Mouse (Mus musculus) retina, postnatal 1 day (tissue): Measurements from ENCODE around the gene Olfr483.

Source experiments
- DNase-seq: peaks from one replicate; pipeline ENCODE4 v3.0.0-alpha.2; 2012

Gene Olfr483

DNA sequence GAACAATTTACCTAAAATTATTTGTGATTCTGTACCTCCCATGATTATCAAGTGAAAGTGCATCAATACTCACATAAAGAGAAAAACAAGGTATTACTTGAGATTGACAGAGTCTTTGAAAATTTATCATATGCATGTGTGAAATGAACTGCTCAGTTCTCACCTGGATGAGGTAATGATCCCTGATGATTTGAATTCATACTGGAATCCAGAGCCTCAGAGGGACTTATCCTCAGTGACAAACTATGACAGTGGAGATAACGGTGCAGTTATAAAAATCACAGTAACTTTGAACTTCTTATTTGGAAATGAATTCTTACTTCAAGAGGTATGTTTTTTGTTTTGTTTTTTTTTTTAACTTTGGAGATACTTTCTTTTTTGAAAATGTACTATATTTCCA is at the start of gene Olfr483:
Gene Olfr483, plus strand, starts transcription at position 301 of the 400 bp plus-strand sequence.
- no peak for DNase-seq

- no peak for DNase-seq
Measured at GRCm38 (mm10) chr7:108067246-108067645, 33.4 kb upstream of the Olfr483 start, which contains the start of gene Olfr480. Gene Olfr480, minus strand, starts transcription at chr7:108067346.

GRCm38 (mm10) chr7:108079555-108079954 is 21.1 kb upstream of the Olfr483 start, which contains the start of gene Olfr481:
Gene Olfr481, plus strand, starts transcription at chr7:108079855.
- no peak for DNase-seq

- no peak for DNase-seq
Measured at GRCm38 (mm10) chr7:108097486-108097885, 3.2 kb upstream of the Olfr483 start, which contains the start of gene Olfr482. Gene Olfr482, minus strand, starts transcription at chr7:108097586.

GRCm38 (mm10) chr7:108120681-108121080 is 20.0 kb downstream of the Olfr483 start:
- no peak for DNase-seq

GRCm38 (mm10) chr7:108121416-108121815 is 20.8 kb downstream of the Olfr483 start:
- DNase-seq, result no peak

DNA sequence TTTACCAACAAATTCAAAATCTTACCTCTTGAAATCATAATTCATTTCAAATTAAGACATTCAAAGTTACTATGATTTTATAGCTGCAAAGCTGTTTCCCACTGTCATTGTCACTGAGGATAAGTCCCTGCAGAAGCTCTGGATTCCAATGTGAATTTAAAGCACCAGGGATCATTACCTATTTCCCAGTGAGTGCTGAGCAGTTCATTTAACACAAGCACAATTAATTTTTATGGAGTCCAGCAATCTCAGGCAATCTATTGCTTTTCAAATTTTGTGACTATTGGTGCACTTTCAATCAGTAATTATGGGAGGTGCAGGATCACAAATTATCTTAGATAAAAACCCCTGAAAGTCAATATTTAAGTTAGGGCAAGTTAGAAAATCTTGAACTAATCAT is 26.7 kb downstream of the Olfr483 start, which contains the start of gene Olfr484:
Gene Olfr484, minus strand, starts transcription at position 101 of the 400 bp plus-strand sequence.
- DNase-seq, result no peak
